9 mouse cellular contexts compared by ENCODE assay signal in genomic region chr13:3896913-3897312, GRCm38 (mm10). TPM values are rescaled to one million over a fixed set of nuclear protein-coding genes. Genes with fewer than 3 reads are reported as not detected.
A peak's percentile ranks its signal among the peaks of the same experiment; 100 is the strongest.
DNase-seq lines count a peak whose midpoint lies in the region; ATAC-seq and TF ChIP-seq lines count a peak whose summit lies in the region.
"Had no signal": no experiment of that assay in that cellular context is flagged by ENCODE, and none has a peak within 500 bp of the region (broad histone marks: within the 10 kb centered on the region; RNA-seq: fewer than 3 reads in every experiment).

No protein-coding gene starts in this region.

- no peak for TF ChIP-seq POLR2A in testis, adult 2 months (IDR thresholded peaks at IDR 0.05; ENCODE audit: control insufficient read depth, low read depth, low read length)

- TF ChIP-seq CTCF in testis, adult 2 months (IDR thresholded peaks at IDR 0.05; ENCODE audit: control insufficient read depth, insufficient read depth, insufficient replicate concordance, low read depth, low read length): peak; percentile 48; the same call in 1 of the 2 replicates

- H3K27me3 ChIP-seq in kidney, embryonic 15.5 days: no peaks in the 10 kb centered on the region
- no peaks in the 10 kb centered on the region for H3K27me3 ChIP-seq in testis, adult 2 months (ENCODE audit: control insufficient read depth, insufficient read depth, low read length)
- H3K27me3 ChIP-seq: neural tube, embryonic 12.5 days had no signal

- no peaks in the 10 kb centered on the region for H3K9me3 ChIP-seq in kidney, embryonic 15.5 days (replicated peaks)
- H3K9me3 ChIP-seq: neural tube, embryonic 12.5 days had no signal

- DNase-seq in kidney, adult 18-20 months: peak; percentile 77
- peak; percentile 76 for DNase-seq in MN1 (ENCODE audit: low spot score)
- DNase-seq in cerebellum, postnatal 10 days: peak; percentile 87 to 91
- DNase-seq in gastrocnemius, postnatal 10 days: peak; percentile 63
- peak; percentile 35 to 77 for DNase-seq in layer of hippocampus, postnatal 14 days (ENCODE audit: low spot score in 2 of 2)
- peak; percentile 72 for DNase-seq in mesoderm, embryonic 11.5 days (ENCODE audit: low read depth, low spot score)

- H3K4me3 ChIP-seq in kidney, embryonic 15.5 days (replicated peaks): no peak overlapping the region
- H3K4me3 ChIP-seq in testis, adult 2 months (ENCODE audit: control insufficient read depth, low read depth, low read length): no peak overlapping the region
- H3K4me3 ChIP-seq: neural tube, embryonic 12.5 days had no signal

- no peak for ATAC-seq in kidney, embryonic 15.5 days (replicated peaks; ENCODE audit: low FRiP score)

- peaks cover 11% of the 10 kb centered on the region for H3K36me3 ChIP-seq in kidney, embryonic 15.5 days
- H3K36me3 ChIP-seq in testis, adult 2 months (ENCODE audit: control insufficient read depth, insufficient read depth, low read length): no peaks in the 10 kb centered on the region; the same call in 1 of the 2 replicates
- H3K36me3 ChIP-seq: neural tube, embryonic 12.5 days had no signal

- H3K27ac ChIP-seq in kidney, embryonic 15.5 days: no peak overlapping the region
- no peak overlapping the region for H3K27ac ChIP-seq in testis, adult 2 months (ENCODE audit: control insufficient read depth, insufficient read depth, low read depth, low read length)
- H3K27ac ChIP-seq: neural tube, embryonic 12.5 days had no signal

- H3K4me2 ChIP-seq in kidney, embryonic 15.5 days: no peak overlapping the region
- H3K4me2 ChIP-seq: neural tube, embryonic 12.5 days had no signal

- H3K4me1 ChIP-seq in kidney, embryonic 15.5 days: peaks cover 13% of the 10 kb centered on the region
- H3K4me1 ChIP-seq in testis, adult 2 months (ENCODE audit: control insufficient read depth, insufficient read depth, low read length): peaks cover 9% of the 10 kb centered on the region

- WGBS in kidney, embryonic 15.5 days: 34% methylated on average over 5 of the region's 5 CpGs

- H3K9ac ChIP-seq in kidney, embryonic 15.5 days: no peak overlapping the region
- H3K9ac ChIP-seq: neural tube, embryonic 12.5 days had no signal

RNA-seq across cellular contexts. Expression of gene Net1, which starts 21.1 kb away (rescaled TPM):
- polyA plus RNA-seq in kidney, embryonic 15.5 days (2015; fragmentation: Nextera tagmentation; extraction: Ambion mirVana): 61.6 and 62.9 TPM in 2 replicates
- 10 to 100 TPM; 48.0 to 48.7 TPM for total RNA-seq in gastrocnemius, postnatal 10 days (2021)
- total RNA-seq in layer of hippocampus, postnatal 14 days (2021): 10 to 100 TPM; 24.1 to 28.6 TPM
- polyA plus RNA-seq in testis, adult 2 months (2012; rRNA removed): 9.1 and 11.1 TPM in 2 replicates

RNA-seq across cellular contexts. Expression of gene Tubal3, which starts 21.2 kb away (rescaled TPM):
- polyA plus RNA-seq in kidney, embryonic 15.5 days (2015; fragmentation: Nextera tagmentation; extraction: Ambion mirVana): not detected in 2 replicates
- total RNA-seq in gastrocnemius, postnatal 10 days (2021): not detected
- total RNA-seq in layer of hippocampus, postnatal 14 days (2021): not detected
- 1.6 and 2.0 TPM in 2 replicates for polyA plus RNA-seq in testis, adult 2 months (2012; rRNA removed)
- polyA plus RNA-seq: neural tube, embryonic 12.5 days had no signal

RNA-seq across cellular contexts. Expression of gene Calm5, which starts 42.9 kb away (rescaled TPM):
- not detected in 2 replicates for polyA plus RNA-seq in kidney, embryonic 15.5 days (2015; fragmentation: Nextera tagmentation; extraction: Ambion mirVana)
- not detected for total RNA-seq in gastrocnemius, postnatal 10 days (2021)
- not detected for total RNA-seq in layer of hippocampus, postnatal 14 days (2021)
- polyA plus RNA-seq in testis, adult 2 months (2012; rRNA removed): not detected in 2 replicates
- polyA plus RNA-seq: neural tube, embryonic 12.5 days had no signal

RNA-seq across cellular contexts. Expression of gene Ucn3, which starts 48.2 kb away (rescaled TPM):
- not detected in 2 replicates for polyA plus RNA-seq in kidney, embryonic 15.5 days (2015; fragmentation: Nextera tagmentation; extraction: Ambion mirVana)
- total RNA-seq in gastrocnemius, postnatal 10 days (2021): not detected
- total RNA-seq in layer of hippocampus, postnatal 14 days (2021): not detected
- not detected in 2 replicates for polyA plus RNA-seq in testis, adult 2 months (2012; rRNA removed)
- polyA plus RNA-seq: neural tube, embryonic 12.5 days had no signal

RNA-seq across cellular contexts. Expression of gene Calm4, which starts 59.4 kb away (rescaled TPM):
- polyA plus RNA-seq in kidney, embryonic 15.5 days (2015; fragmentation: Nextera tagmentation; extraction: Ambion mirVana): 0.17 and 3.2 TPM in 2 replicates
- not detected for total RNA-seq in gastrocnemius, postnatal 10 days (2021)
- not detected for total RNA-seq in layer of hippocampus, postnatal 14 days (2021)
- 0.35 and 0.38 TPM in 2 replicates for polyA plus RNA-seq in testis, adult 2 months (2012; rRNA removed)
- polyA plus RNA-seq: neural tube, embryonic 12.5 days had no signal
